Comparison of ENCODE assay signal across 11 mouse cellular contexts in genomic region chr14:66522856-66523400, GRCm38 (mm10).
A peak's percentile ranks its signal among the peaks of the same experiment; 100 is the strongest.
DNase-seq lines count a peak whose midpoint lies in the region; ATAC-seq lines count a peak whose summit lies in the region.
"Had no signal": no experiment of that assay in that cellular context is flagged by ENCODE, and none has a peak within 500 bp of the region (broad histone marks: within the 10 kb centered on the region; RNA-seq: fewer than 3 reads in every experiment).

No protein-coding gene starts in this region.

- peaks cover 12% of the 10 kb centered on the region for H3K4me1 ChIP-seq in forebrain, embryonic 15.5 days
- H3K4me1 ChIP-seq: limb, embryonic 15.5 days; midbrain, embryonic 12.5 days had no signal

- H3K4me3 ChIP-seq in forebrain, embryonic 15.5 days = no peak overlapping the region
- H3K4me3 ChIP-seq: heart, adult 2 months; limb, embryonic 15.5 days; midbrain, embryonic 12.5 days had no signal

- no peaks in the 10 kb centered on the region for H3K9me3 ChIP-seq in forebrain, embryonic 15.5 days
- H3K9me3 ChIP-seq: limb, embryonic 15.5 days; midbrain, embryonic 12.5 days had no signal

- no peaks in the 10 kb centered on the region for H3K27me3 ChIP-seq in forebrain, embryonic 15.5 days
- H3K27me3 ChIP-seq: midbrain, embryonic 12.5 days had no signal

- no peak overlapping the region for H3K9ac ChIP-seq in forebrain, embryonic 15.5 days (replicated peaks)
- H3K9ac ChIP-seq: limb, embryonic 15.5 days; midbrain, embryonic 12.5 days had no signal

- WGBS in forebrain, embryonic 15.5 days = 55% methylated on average over 6 of the region's 6 CpGs

- H3K36me3 ChIP-seq in forebrain, embryonic 15.5 days = no peaks in the 10 kb centered on the region
- H3K36me3 ChIP-seq: limb, embryonic 15.5 days; midbrain, embryonic 12.5 days had no signal

- H3K27ac ChIP-seq in forebrain, embryonic 15.5 days (replicated peaks) = peak overlapping the region; percentile 63
- H3K27ac ChIP-seq: heart, adult 2 months; limb, embryonic 15.5 days; midbrain, embryonic 12.5 days had no signal

- ATAC-seq in frontal cortex, adult (ENCODE audit: low TSS enrichment) = peak; percentile 22; the same call in 1 of the 2 replicates
- peak; percentile 48; the same call in 1 of the 2 replicates for ATAC-seq in forebrain, embryonic 15.5 days (replicated peaks)
- ATAC-seq in monocyte, adult 5-6 weeks (replicated peaks; ENCODE audit: insufficient number of reproducible peaks, low FRiP score, low TSS enrichment, poor library complexity, severe bottlenecking) = no peak

- DNase-seq in frontal cortex, adult 2 months (ENCODE audit: extremely low spot score in 1 of 2, low spot score in 1 of 2) = no peak
- DNase-seq in adrenal gland, postnatal 25 days = peak; percentile 2
- DNase-seq in layer of hippocampus, adult 9-11 months = peak; percentile 20
- no peak for DNase-seq in thymus, postnatal 14 days
- no peak for DNase-seq in kidney, adult 11 months

- H3K4me2 ChIP-seq in forebrain, embryonic 15.5 days (replicated peaks) = no peak overlapping the region
- H3K4me2 ChIP-seq: limb, embryonic 15.5 days; midbrain, embryonic 12.5 days had no signal

Comparison
In these comparisons a context has a peak if more than half of its experiments do, and no peak if none do; other contexts are left out.
1. DNase-seq: peak in adrenal gland, postnatal 25 days (single experiment) and layer of hippocampus, adult 9-11 months (single experiment); none in frontal cortex, adult 2 months (0 of 2), thymus, postnatal 14 days (single experiment) and kidney, adult 11 months (single experiment).